Mouse (Mus musculus) brain, embryonic 14.5 days (tissue): Measurements from ENCODE around the gene Pole2.

Experiments
- CTCF ChIP-seq: fragments of 200-500 bp; IDR thresholded peaks from 2 replicates; pipeline ENCODE4 v1.5.1; 2012; ENCODE audit warnings: inconsistent platforms, mild to moderate bottlenecking, moderate library complexity, borderline replicate concordance; ENCODE audit not compliant: insufficient read depth, insufficient read length; ENCODE audit errors: extremely low read depth
- POLR2A ChIP-seq: fragments of 200-500 bp; IDR thresholded peaks from 2 replicates; pipeline ENCODE4 v1.6.1; 2012; ENCODE audit warnings: mild to moderate bottlenecking, inconsistent platforms, borderline replicate concordance; ENCODE audit not compliant: poor library complexity, insufficient read depth, insufficient read length, severe bottlenecking; ENCODE audit errors: extremely low read depth

DNA sequence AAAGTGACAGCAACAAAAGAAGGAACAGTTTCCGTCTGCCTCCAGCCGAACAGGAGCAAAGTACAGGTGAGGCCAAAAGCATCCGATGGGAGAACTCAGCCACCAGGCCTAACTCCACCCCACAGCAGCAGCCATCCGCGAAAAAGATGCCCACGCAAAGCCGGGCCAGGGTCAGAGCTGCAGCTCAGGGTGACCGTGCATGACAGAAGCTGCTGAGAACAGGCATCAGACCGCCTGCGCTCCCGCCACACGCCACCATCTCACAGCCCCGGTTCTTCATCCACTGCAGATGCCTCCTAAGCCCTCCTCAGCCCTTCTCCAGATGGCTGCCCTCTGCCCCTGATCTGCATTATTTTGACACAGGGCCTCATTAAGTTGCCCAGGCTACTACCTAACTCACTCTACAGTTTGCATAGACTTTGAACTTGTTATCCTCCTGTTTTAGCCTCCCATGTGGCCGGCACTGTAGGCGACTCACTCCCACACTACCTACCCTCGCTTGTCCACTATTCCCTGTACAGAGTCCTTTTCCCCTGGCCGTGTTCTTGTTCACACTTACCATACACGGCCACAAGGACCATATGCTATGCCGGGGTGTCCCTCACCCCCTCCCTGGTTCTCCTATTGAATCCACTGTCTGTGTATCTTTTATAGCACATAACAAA, 7.2 kb downstream of the Pole2 start:
- no peak for TF ChIP-seq CTCF
- no peak for TF ChIP-seq POLR2A
